10 mouse cellular contexts compared by ENCODE assay signal in genomic region chr1:166138136-166138535, GRCm38 (mm10). TPM values are rescaled to one million over a fixed set of nuclear protein-coding genes. Genes with fewer than 3 reads are reported as not detected.
DNase-seq lines count a peak whose midpoint lies in the region; ATAC-seq and TF ChIP-seq lines count a peak whose summit lies in the region.
"Had no signal": no experiment of that assay in that cellular context is flagged by ENCODE, and none has a peak within 500 bp of the region (broad histone marks: within the 10 kb centered on the region; RNA-seq: fewer than 3 reads in every experiment).

No protein-coding gene starts in this region.

- no peak for TF ChIP-seq CTCF in cortical plate, adult 2 months (IDR thresholded peaks at IDR 0.05; ENCODE audit: extremely low read depth, insufficient read depth, low read length)
- no peak for TF ChIP-seq CTCF in forebrain, postnatal 0 days (IDR thresholded peaks at IDR 0.05; ENCODE audit: low read depth)

- ATAC-seq in heart, embryonic 12.5 days (ENCODE audit: insufficient number of reproducible peaks, low FRiP score), result peak; percentile 47
- no peak for ATAC-seq in forebrain, postnatal 0 days
- no peak for ATAC-seq in hindbrain, embryonic 11.5 days (ENCODE audit: low FRiP score)

- H3K9me3 ChIP-seq in heart, embryonic 12.5 days (replicated peaks), result no peaks in the 10 kb centered on the region
- no peaks in the 10 kb centered on the region for H3K9me3 ChIP-seq in forebrain, postnatal 0 days (ENCODE audit: low read length)
- no peaks in the 10 kb centered on the region for H3K9me3 ChIP-seq in hindbrain, embryonic 11.5 days (ENCODE audit: control insufficient read depth, low read length)
- H3K9me3 ChIP-seq: limb, embryonic 13.5 days had no signal

- no peak overlapping the region for H3K9ac ChIP-seq in heart, embryonic 12.5 days
- no peak overlapping the region for H3K9ac ChIP-seq in forebrain, postnatal 0 days
- H3K9ac ChIP-seq in hindbrain, embryonic 11.5 days (ENCODE audit: low read depth, low read length), result no peak overlapping the region
- H3K9ac ChIP-seq: limb, embryonic 13.5 days had no signal

- peaks cover 32% of the 10 kb centered on the region for H3K4me1 ChIP-seq in heart, embryonic 12.5 days (replicated peaks)
- H3K4me1 ChIP-seq in cortical plate, adult 2 months (ENCODE audit: control insufficient read depth, insufficient read depth, low read length), result no peaks in the 10 kb centered on the region
- no peaks in the 10 kb centered on the region for H3K4me1 ChIP-seq in forebrain, postnatal 0 days (ENCODE audit: insufficient read depth)
- no peaks in the 10 kb centered on the region for H3K4me1 ChIP-seq in hindbrain, embryonic 11.5 days (replicated peaks; ENCODE audit: control insufficient read depth, insufficient read depth, low read length)

- H3K27me3 ChIP-seq in heart, embryonic 12.5 days (replicated peaks), result no peaks in the 10 kb centered on the region
- no peaks in the 10 kb centered on the region for H3K27me3 ChIP-seq in forebrain, postnatal 0 days (ENCODE audit: insufficient read depth, low read length)
- no peaks in the 10 kb centered on the region for H3K27me3 ChIP-seq in hindbrain, embryonic 11.5 days (ENCODE audit: control insufficient read depth, insufficient read depth, low read length)
- H3K27me3 ChIP-seq: limb, embryonic 13.5 days had no signal

- H3K36me3 ChIP-seq in heart, embryonic 12.5 days, result no peaks in the 10 kb centered on the region
- H3K36me3 ChIP-seq in forebrain, postnatal 0 days (ENCODE audit: insufficient read depth), result no peaks in the 10 kb centered on the region
- no peaks in the 10 kb centered on the region for H3K36me3 ChIP-seq in hindbrain, embryonic 11.5 days (ENCODE audit: control insufficient read depth, insufficient read depth, low read length)
- H3K36me3 ChIP-seq: limb, embryonic 13.5 days had no signal

- no peak overlapping the region for H3K27ac ChIP-seq in heart, embryonic 12.5 days (ENCODE audit: poor library complexity, severe bottlenecking)
- H3K27ac ChIP-seq in cortical plate, adult 2 months (ENCODE audit: insufficient read depth, low read length), result peak overlapping the region; percentile 61
- no peak overlapping the region for H3K27ac ChIP-seq in forebrain, postnatal 0 days (ENCODE audit: low read depth, low read length)
- H3K27ac ChIP-seq in hindbrain, embryonic 11.5 days (ENCODE audit: low read depth, low read length), result no peak overlapping the region
- H3K27ac ChIP-seq: limb, embryonic 13.5 days had no signal

- H3K4me2 ChIP-seq in heart, embryonic 12.5 days, result no peak overlapping the region
- no peak overlapping the region for H3K4me2 ChIP-seq in forebrain, postnatal 0 days (ENCODE audit: low read depth)
- no peak overlapping the region for H3K4me2 ChIP-seq in hindbrain, embryonic 11.5 days (replicated peaks; ENCODE audit: low read depth, low read length)
- H3K4me2 ChIP-seq: limb, embryonic 13.5 days had no signal

- WGBS in heart, embryonic 12.5 days, result 55% methylated on average over 13 of the region's 13 CpGs
- WGBS in forebrain, postnatal 0 days, result 78% methylated on average over 13 of the region's 13 CpGs
- 67% methylated on average over 13 of the region's 13 CpGs for WGBS in hindbrain, embryonic 11.5 days

- H3K4me3 ChIP-seq in heart, embryonic 12.5 days, result no peak overlapping the region
- H3K4me3 ChIP-seq in cortical plate, adult 2 months (ENCODE audit: insufficient read depth, low read length), result no peak overlapping the region
- H3K4me3 ChIP-seq in forebrain, postnatal 0 days (ENCODE audit: low read depth, low read length), result no peak overlapping the region
- no peak overlapping the region for H3K4me3 ChIP-seq in hindbrain, embryonic 11.5 days (ENCODE audit: low read depth, low read length)
- H3K4me3 ChIP-seq: erythroblast, embryonic 14.5 days; limb, embryonic 13.5 days had no signal

- no peak for DNase-seq in heart, adult 8-10 months (ENCODE audit: low spot score)
- DNase-seq in kidney, postnatal 36 days, result peak; percentile 36 to 49
- DNase-seq in mesoderm, embryonic 11.5 days (ENCODE audit: low read depth, low spot score), result peak; percentile 32
- no peak for DNase-seq in forebrain, postnatal 0 days
- DNase-seq in hindbrain, embryonic 11.5 days (ENCODE audit: low spot score), result no peak
- DNase-seq in layer of hippocampus, postnatal 25 days (ENCODE audit: extremely low spot score in 1 of 2, low spot score in 1 of 2), result no peak

- TF ChIP-seq POLR2A in cortical plate, adult 2 months (IDR thresholded peaks at IDR 0.05; ENCODE audit: extremely low read depth, insufficient read depth, low read length), result 0 out of 2 replicates have a peak, but pooled peaks have one; percentile 7

RNA-seq across cellular contexts. Expression of gene Gpa33, which starts 8.1 kb away (rescaled TPM):
- 0.10 and 0.15 TPM in 2 replicates for polyA plus RNA-seq in heart, embryonic 12.5 days (2016; fragmentation: Nextera tagmentation; extraction: Ambion mirVana)
- not detected for total RNA-seq in heart, adult 8-10 months (2022)
- not detected in 2 replicates for polyA plus RNA-seq in cortical plate, adult 2 months (2012; rRNA removed)
- 0.14 TPM in 1 of 2 replicates, not detected in the other for total RNA-seq in forebrain, postnatal 0 days (2014; rRNA removed)
- polyA plus RNA-seq in forebrain, postnatal 0 days (2015; fragmentation: Nextera tagmentation; extraction: Ambion mirVana), result 0.23 TPM in 1 of 2 replicates, not detected in the other
- 0.12 TPM in 1 of 2 replicates, not detected in the other for polyA plus RNA-seq in hindbrain, embryonic 11.5 days (2014; fragmentation: Nextera tagmentation; extraction: Ambion mirVana)
- not detected for total RNA-seq in layer of hippocampus, postnatal 25 days (2021)
- polyA plus RNA-seq: erythroblast, embryonic 14.5 days had no signal

RNA-seq across cellular contexts. Expression of gene Dusp27, which starts 10.4 kb away (rescaled TPM):
- 65.9 and 68.8 TPM in 2 replicates for polyA plus RNA-seq in heart, embryonic 12.5 days (2016; fragmentation: Nextera tagmentation; extraction: Ambion mirVana)
- total RNA-seq in heart, adult 8-10 months (2022), result 10 to 100 TPM; 36.3 to 55.0 (median 43.5) TPM
- polyA plus RNA-seq in cortical plate, adult 2 months (2012; rRNA removed), result 0.21 and 0.25 TPM in 2 replicates
- 0.54 and 1.00 TPM in 2 replicates for total RNA-seq in forebrain, postnatal 0 days (2014; rRNA removed)
- 0.45 and 0.48 TPM in 2 replicates for polyA plus RNA-seq in forebrain, postnatal 0 days (2015; fragmentation: Nextera tagmentation; extraction: Ambion mirVana)
- polyA plus RNA-seq in hindbrain, embryonic 11.5 days (2014; fragmentation: Nextera tagmentation; extraction: Ambion mirVana), result 2.0 and 2.2 TPM in 2 replicates
- total RNA-seq in layer of hippocampus, postnatal 25 days (2021), result under 1 TPM in 1 of 2 experiments, not detected in 1; 0.07 TPM
- polyA plus RNA-seq: erythroblast, embryonic 14.5 days had no signal

Comparison
In these comparisons a context has a peak if more than half of its experiments do, and no peak if none do; other contexts are left out.
1. DNase-seq: peak in kidney, postnatal 36 days (2 of 2) and mesoderm, embryonic 11.5 days (single experiment); none in heart, adult 8-10 months (single experiment), forebrain, postnatal 0 days (single experiment), hindbrain, embryonic 11.5 days (single experiment) and layer of hippocampus, postnatal 25 days (0 of 2).
2. RNA of gene Dusp27, which starts 10.4 kb away (polyA plus RNA-seq): 65.9 to 68.8 TPM in heart, embryonic 12.5 days; 2.0 to 2.2 TPM in hindbrain, embryonic 11.5 days, 0.45 to 0.48 TPM in forebrain, postnatal 0 days and 0.21 to 0.25 TPM in cortical plate, adult 2 months; every median in the first group is over 10 times any median in the second.